Mouse (Mus musculus) induced T-regulatory cell, adult 2 months (primary cell): Measurements from ENCODE around the gene Ifit3b.
"Not testable (repeated sequence)": the region's sequence is repeated elsewhere in the genome, so short reads cannot be mapped to it uniquely, and the experiment has no call there.

Source experiments
- DNase-seq: peaks from one replicate; pipeline ENCODE4 v3.0.0-alpha.2; 2012; ENCODE audit warnings: low read depth

The Ifit3b gene

DNA sequence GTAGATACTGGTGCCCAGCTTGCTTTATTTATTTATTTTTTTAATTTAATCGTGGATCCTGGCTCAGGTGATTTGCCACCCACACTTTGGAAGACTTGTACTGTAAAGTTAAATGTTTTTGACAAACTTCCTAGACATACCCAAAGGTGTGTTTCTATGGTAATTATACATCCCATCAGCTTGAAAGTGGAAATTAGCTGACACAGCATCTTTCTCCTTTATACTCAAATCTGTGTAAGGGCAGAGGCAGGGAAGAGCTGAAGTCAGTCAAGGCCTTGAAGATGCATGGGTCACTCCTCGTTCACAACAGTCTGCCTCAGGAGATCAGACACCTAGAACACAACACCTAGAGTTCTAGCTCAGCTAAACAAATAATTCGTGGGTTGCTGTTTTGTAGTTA is 2.3 kb downstream of the Ifit3b start:
- DNase-seq = not testable (repeated sequence)

DNA sequence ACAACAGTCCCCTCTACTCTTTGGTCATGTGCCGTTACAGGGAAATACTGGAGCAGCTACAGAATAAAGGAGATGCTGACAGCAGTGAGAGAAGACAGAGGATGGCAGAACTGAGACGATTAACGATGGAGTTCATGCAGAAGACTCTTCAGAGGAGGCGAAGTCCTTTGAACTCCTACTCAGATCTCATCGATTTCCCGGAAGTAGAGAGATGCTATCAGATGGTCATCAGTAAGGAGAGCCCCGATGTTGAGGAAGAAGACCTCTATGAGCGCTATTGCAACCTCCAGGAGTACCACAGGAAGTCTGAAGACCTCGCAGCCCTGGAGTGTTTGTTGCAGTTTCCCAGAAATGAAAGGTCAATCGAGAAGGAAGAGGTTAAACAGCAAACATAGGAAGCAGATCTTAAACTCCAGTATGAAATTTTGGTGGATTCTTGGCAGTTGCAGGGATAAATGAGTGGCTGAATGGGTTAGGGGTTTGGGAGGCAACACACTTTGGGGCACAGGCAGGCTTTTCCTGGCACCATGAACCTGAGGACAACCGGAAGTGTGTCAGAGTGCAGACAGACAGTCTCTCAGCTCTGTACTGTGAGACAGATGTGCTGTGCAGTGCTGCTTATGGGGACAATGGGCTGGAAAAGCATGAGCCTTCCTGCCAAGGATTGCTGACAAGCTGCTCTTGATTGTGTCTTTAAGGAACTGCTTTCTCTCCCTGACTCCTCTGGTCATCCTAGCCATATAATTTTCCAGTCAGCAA is 4.7 kb downstream of the Ifit3b start:
- DNase-seq = peak; percentile 35

DNA sequence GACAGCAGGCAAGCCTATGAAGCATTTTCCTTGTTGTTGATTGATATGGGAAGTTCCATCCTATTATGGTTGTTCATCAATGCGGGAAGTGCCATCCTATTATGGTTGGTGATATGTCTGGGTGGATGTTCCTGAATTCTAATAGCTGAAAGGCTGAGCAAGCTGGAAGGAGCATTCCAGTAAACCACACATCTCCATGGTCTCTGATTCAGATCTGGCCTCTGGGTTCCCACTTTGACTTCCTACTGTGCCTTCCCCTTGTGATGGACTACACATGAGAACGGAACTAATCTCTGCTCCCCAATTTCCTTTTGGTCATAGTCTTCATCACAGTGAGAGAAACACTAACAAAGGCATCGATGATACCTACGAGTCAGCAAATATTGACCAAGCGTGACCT is 13.1 kb downstream of the Ifit3b start:
- DNase-seq = no peak

DNA sequence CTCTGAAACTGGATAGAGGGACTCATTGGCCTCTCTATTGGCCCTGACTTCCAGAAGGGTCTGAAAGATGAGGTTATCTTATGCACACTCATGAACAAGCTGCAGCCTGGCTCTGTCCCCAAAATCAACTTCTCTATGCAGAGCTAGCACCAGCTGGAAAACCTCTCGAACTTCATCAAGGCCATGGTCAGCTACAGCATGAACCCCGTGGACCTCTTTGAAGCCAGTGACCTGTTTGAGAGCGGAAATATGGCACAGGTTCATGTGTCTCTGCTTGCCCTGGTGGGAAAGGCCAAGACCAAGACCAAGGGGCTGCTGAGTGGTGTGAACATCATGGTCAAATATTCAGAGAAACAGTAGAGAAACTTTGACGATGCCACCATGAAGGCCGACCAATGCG is 16.0 kb downstream of the Ifit3b start:
- DNase-seq = no peak

DNA sequence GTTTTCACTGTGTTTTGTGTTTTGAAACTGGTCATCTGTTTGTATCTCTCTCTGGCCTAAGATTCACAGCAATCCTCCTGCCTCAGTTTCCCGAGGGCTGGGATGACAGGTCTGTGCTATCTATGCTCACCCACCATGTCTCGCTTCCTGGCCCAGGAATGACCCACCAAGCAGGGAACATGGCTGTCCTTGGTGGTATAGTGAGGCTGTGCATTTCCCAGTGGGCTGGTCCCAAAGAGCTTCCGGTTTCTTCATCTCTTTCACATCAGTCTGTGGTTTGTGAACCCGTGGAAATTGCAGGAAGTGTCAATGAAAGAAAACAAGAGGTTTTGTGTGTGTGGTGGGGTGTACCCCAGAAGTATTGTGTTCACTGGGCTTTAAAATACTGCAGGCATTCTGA is 16.9 kb downstream of the Ifit3b start:
- DNase-seq = no peak

DNA sequence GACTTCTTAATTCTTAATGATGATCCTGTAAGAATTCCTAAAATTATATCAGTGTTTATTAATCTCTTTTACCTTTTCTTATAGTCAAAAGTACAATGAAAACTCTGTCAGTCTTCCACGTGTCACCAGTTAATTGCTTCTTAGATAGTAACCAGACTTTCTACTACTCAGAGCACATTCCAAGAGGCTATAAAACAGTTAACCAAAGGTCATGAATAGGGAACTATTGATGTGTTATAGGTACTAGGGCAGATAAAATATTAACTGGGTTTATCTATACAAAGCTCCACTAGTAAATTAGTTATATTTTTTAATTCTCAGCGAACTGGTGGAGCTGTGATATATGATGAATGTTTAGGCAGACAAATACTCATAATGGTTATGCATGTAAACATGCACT is 19.7 kb downstream of the Ifit3b start:
- no peak for DNase-seq

DNA sequence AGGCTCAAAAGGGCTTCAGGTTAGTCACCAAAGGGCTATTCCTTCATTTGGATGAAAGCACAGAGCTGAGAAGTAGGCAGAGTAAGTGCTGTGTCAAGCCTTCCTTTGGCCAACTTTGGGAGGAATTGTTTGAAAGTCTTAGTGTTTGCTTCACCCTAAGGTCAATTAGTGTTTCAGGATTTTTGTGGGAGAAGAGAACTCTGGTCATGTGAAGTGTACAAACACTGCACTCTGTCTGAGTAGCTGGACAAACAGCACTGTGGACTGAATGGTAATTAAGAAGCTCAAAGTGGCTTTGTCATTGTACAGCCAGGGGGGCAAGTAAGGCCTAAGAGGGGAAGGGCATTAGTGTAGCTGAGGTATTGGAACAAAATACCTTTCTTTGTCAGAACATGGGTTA is 23.7 kb downstream of the Ifit3b start:
- no peak for DNase-seq

DNA sequence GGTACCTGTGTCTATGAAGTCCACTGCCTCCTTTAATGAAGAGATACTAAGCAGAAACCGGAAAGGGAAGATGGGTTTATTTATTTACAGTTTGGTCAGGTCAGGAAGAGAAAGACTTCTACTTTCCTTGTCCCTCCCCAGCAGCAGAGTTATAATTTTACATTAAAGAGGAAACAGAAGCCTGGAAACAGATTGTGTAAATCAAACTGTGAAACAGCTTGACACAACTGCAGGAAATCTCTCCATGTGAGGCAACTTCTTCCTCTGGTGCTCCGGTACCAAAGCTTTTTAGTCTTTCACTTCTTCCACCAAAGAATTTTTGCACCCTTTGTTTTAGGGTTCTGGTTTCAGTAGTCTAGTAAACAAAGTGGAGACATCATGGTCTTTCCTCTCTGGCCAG is 25.7 kb downstream of the Ifit3b start:
- no peak for DNase-seq

DNA sequence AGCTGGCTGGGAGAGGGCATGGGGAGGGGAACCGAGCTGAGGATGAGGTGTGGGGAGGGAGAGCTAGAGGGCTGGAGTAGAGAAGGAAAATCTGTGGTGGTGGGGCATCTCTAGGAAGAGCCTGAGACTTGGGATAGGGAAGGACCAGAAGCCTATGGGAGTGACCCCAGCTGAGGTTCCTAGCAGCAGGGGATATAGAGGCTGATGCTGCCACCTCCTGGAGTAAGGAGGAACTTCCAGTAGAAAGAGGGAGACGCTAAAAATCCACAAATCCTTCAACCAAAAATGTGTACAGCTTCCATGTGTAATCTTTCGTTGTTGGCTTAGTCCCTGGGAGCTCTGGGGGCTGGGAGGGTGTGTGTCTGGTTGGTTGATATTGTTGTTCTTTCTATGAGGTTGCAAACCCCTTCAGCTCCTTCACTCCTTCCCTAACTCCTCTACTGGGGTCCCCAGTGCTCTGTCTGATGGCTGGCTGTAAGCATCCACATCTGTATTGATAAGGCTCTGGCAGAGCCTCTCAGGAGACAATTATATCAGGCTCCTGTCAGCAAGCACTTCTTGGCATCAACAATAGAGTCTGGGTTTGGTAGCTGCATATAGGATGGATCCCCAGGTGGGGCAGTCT is 29.3 kb downstream of the Ifit3b start:
- peak; percentile 83 for DNase-seq

DNA sequence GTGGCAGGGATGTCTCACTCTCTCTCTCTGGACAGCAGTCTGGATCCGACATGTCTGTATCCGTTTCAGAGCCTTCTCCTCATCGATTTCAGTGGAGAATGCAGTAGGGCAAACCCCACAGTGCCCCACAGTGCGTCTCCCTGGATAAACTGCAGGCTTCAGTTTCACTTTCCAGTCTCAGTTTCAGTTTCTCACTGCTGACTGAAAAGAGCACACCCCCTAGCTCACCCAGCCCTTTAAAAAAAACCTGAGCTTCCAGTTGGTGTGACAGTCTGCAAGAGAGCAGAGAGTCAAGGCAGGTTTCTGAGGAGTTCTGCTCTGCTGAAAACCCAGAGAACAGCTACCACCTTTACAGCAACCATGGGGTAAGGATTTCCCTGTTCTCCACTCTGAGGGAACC is 32.9 kb downstream of the Ifit3b start, which contains the start of the genes Ifit1bl2 and Ifit1:
Ifit1bl2 (minus strand) TSS at position 121 of the 400 bp plus-strand sequence.
Ifit1 (plus strand) TSS at position 249 of the 400 bp plus-strand sequence.
- peak; percentile 90 for DNase-seq

DNA sequence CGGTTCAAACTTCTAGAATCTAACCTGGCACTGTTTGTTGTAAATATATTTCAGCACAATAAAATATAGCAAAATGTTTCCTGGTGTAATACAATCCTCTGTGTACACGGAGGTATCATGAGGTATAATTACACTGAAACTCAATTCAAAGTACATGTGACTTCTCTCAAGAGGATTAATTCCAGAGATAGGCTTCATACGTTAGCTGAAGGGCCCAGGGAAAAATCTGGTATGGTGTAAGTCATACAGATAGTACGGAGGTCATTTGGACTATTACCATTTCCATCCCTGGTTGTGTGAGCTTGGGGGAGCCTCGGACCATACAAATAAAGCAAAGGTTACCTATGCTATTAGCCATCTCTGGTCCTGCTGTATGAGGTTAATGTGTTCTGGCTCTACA is 34.8 kb downstream of the Ifit3b start:
- no peak for DNase-seq

DNA sequence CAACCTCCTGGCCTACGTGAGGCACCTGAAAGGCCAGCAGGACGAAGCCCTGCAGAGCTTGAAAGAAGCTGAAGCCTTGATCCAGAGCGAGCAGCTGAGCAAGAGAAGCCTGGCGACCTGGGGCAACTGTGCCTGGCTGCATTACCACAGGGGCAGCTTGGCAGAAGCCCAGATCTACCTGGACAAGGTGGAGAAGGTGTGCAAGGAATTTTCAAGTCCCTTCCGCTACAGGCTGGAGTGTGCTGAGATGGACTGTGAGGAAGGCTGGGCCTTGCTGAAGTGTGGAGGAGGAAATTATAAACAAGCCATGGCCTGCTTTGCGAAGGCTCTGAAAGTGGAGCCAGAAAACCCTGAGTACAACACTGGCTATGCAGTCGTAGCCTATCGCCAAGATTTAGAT is 39.9 kb downstream of the Ifit3b start:
- not testable (repeated sequence) for DNase-seq

DNA sequence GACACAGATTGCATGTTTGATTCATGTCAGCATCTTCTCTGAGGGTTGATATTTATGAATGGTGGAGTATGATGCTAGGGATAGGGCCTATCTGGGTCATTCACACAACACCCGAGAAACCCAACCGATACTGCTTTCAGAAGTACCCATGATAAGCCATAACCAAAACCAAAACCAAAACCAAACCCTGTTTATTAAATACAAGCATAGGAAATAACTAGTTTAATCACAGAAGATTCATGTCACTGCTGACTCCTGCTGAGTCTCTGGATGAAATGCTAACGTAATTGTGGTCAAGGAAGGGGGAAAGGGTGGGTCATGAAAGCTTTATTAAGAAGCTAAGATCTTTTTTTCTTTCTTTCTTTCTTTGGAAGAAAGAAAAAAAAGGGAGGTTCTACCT is 42.5 kb downstream of the Ifit3b start:
- DNase-seq = peak; percentile 52

DNA sequence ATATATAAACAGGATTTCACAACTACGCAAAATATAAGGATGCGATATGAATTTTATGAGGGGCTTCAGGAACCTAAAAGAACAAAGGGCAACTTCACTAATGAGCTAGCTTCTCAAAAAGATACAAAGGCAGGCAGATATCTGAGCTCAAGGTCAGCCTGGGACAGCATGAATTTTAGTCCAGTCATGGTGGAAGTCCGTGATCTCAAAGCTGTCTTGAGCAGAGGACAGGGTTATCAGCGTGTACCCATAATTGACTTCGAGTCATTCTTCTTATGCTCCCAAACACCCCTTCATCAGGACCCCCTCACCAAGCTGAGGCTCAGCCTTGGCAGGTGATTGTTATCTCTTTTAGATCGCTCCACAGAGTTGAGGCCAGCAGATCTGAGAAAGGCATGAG is 43.2 kb downstream of the Ifit3b start:
- no peak for DNase-seq

DNA sequence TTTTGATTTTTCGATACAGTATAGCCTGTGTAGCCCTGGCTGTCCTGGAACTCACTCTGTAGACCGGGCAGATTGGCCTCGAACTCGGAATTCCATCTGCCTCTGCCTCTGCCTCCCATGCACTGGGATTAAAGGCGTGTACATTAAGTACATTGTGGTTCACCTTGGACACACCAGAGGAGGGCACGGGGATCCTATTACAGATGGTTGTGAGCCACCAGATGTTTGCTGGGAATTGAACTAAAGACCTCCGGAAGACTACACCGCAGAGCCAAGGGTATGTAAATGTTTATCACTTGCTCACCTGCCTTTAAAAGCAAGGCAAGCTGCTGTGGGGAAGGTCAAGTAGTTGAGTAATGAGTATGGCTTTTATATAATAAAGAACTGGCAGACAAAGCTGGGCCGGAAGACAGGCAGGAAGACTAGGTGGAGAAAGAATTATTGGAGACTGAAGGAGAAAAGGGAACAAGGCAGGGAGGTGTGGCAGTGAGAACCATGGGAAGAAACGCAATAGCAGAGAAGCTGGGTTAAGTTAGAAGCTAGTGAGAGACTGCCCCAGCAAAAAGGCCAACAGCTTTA is 47.5 kb downstream of the Ifit3b start:
- no peak for DNase-seq

DNA sequence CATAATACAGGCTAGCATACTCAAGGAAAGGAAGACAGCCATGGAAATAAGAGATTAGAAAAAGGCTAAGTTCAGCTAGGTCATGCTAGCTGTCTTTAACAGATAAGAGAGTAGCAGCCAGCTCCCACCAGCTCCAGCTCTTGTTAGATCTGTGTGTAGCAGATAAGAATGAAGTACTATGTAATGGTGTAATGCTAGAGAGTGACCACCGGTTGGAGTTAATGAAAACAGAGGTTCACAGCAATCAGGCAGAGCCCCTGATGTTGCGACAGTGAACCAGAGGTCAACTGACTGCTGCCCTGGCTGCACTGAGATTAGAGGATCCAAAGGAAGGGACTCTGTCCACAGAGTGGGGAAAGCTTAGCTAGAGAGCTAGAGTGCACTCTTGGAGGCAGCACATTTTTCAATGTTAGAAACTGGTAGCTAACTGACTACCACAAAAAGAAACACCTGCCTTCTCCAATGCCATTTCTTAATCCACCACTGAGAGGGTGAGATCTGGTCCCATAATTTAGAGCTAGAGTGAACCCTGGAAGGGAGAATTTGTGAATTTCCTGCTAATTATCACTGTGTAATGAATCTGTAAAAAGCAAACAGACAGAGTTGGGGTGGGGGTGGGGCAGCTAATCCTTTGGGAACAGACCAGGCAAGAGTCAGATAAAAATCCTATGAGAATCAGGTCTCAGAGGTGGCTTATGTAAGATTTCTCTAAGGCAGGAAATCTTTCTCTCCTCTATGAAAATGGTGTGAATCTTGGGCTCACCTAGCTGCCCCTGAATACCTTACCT is 48.9 kb downstream of the Ifit3b start:
- DNase-seq = no peak

DNA sequence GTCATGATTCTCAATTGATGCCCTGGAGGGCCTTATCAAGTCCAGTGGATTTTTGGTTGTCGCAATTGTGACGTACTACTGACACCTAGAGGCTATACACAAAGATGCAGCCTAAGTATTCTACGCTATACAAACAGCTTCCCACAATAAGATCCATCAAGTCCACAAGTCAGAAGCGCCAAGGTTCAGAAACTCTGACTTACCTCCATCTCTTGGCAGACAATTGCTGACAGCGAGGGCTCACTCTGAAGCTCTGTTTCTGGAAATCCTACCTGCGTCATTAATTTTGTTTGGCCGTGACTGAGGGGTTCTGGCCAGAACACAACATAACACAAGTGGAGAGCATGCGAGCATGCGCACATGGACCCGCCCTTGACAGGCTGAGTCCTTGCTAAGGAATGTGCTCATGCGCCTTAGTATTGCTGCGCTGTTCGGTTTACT is 54.3 kb downstream of the Ifit3b start:
- DNase-seq = peak; percentile 84

DNA sequence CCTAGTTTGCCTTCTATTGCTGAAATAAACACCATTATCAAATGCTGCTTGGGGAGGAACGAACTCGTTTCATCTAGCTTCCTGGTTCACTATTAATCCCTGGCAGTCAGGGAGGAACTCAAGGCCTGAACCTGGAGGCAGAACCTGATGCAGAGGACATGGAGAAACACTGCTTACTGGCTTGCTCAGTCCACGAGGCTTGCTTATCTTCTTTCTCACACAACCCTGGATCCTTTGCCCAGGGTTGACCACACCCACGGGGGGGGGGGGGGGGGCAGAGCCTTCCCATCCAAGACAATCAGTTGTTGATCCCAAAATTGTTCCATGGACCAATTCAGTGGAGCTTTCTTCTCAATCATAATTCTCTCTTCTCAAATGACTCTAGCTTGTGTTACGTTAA is 55.0 kb downstream of the Ifit3b start:
- no peak for DNase-seq
